Mouse (Mus musculus) ovary, postnatal 10 days (tissue): ENCODE measurements around the gene Cd96.
"Not testable (repeated sequence)": the region's sequence is repeated elsewhere in the genome, so short reads cannot be mapped to it uniquely, and the experiment has no call there.

Experiments
- DNase-seq: peaks from one replicate; pipeline ENCODE4 v3.0.0; 2022; ENCODE audit warnings: low spot score

Gene Cd96

DNA sequence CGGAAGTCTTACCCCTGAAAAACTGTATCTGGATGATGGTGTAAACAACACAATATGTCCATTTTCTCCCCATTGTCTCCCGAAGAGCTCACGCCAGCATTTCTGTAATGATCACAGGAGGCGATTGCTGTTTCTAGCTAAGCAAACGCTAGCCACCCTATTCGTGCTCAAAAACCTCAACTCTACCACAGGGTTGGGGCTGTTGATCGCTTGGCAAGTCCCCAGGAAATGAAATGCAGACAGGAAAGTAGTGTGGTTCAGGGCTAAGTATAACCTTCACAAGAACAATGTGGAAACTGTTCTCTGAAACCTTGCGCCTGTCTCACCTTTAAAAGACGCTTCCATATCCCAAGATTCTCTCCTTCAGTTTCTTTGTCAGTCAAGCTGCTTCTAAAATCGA is at the start of gene Cd96:
TSS of gene Cd96 (minus strand) at position 232 of the 400 bp plus-strand sequence.
- DNase-seq, result no peak

- no peak for DNase-seq
Measured at GRCm38 (mm10) chr16:46166971-46167370, 46.9 kb upstream of the Cd96 start.

DNA sequence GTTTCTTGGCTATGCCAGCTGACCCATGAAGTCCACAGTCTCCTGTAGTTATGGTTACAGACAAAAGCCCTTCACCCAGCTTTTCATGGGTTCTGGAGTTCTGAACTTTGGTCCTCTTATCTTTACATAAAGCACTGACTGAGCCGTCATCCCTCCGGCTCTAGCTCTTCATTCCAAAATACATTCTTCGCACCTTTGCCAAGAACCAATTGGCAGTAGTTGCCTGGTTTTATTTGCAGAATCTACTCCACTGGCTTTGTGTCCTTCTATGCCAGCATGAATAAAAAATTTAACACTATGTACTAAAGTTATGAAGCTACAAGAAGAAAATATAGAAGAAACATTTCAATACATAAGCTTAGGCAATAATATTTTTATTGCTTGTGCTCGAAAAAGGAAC is 45.3 kb upstream of the Cd96 start:
- DNase-seq, result no peak

DNA sequence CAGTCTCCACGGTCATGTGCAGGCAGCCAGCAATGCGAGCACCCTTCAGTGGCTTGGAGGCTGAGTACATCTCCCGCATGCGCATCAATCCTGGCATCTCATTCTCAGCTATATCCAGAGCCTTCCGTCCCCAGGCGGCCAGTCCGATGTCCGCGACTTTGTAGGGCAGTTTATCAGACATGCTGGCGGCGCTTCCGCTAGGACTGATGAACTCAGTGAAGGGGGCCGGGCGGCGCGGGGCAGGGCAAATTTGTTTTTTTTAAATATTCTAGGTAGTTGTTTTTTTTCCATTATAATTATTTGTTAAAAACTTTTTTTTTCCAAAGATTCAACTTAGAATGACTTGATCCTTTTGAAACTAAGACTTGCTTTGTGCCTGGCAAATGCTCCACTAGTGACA is 34.8 kb upstream of the Cd96 start, which contains the start of gene Gm4737:
TSS of gene Gm4737 (minus strand) at position 246 of the 400 bp plus-strand sequence.
- not testable (repeated sequence) for DNase-seq

- DNase-seq, result no peak
Measured at GRCm38 (mm10) chr16:46151141-46151540, 31.1 kb upstream of the Cd96 start.

GRCm38 (mm10) chr16:46148661-46149341 is 28.8 kb upstream of the Cd96 start:
- no peak for DNase-seq

DNA sequence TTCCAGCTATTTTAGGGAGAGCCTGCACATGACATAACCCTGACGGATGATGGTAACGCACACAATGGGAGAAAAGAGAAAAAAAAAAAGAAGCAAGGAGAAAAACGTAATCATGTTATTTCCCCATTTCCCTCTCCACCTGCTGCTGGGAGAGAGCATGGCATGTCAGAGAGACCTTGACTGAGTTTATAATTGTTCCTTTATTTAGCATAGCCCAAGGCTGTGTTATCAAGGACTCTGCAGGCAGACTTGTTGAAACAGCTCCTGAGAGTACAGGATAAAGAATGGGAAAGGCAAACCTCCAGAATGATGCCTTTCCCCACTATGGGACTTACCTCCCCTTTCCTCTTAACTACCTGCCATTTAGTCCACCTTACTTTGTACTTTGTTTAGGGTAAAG is 26.9 kb upstream of the Cd96 start:
- no peak for DNase-seq

- DNase-seq, result no peak
Measured at GRCm38 (mm10) chr16:46122238-46122637, 2.2 kb upstream of the Cd96 start.

- no peak for DNase-seq
Measured at GRCm38 (mm10) chr16:46121420-46121819, 1.4 kb upstream of the Cd96 start.

GRCm38 (mm10) chr16:46120607-46121006 is 556 bp upstream of the Cd96 start:
- DNase-seq, result no peak

DNA sequence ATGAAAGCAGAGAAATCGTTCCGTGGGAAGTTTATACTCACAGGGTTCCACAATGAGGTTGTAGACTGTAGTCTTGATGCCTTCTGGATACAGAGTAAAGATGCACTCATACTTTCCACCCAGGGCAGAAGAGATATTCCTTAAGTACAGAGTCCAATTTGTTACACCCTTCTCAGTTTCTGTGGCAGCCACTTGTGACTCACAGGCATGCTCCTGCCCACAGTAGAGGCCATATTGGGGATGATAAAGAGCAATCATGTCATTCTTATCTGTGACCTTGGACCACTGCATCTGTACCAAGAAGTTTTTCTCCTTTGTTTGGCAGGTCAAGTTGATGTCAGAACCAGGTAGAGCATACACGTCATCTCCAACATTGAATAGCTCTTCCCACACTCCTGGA is 2.4 kb downstream of the Cd96 start:
- no peak for DNase-seq

- no peak for DNase-seq
Measured at GRCm38 (mm10) chr16:46114727-46115126, 5.3 kb downstream of the Cd96 start.

GRCm38 (mm10) chr16:46109536-46109935 is 10.5 kb downstream of the Cd96 start:
- no peak for DNase-seq

GRCm38 (mm10) chr16:46107431-46107830 is 12.6 kb downstream of the Cd96 start:
- no peak for DNase-seq

DNA sequence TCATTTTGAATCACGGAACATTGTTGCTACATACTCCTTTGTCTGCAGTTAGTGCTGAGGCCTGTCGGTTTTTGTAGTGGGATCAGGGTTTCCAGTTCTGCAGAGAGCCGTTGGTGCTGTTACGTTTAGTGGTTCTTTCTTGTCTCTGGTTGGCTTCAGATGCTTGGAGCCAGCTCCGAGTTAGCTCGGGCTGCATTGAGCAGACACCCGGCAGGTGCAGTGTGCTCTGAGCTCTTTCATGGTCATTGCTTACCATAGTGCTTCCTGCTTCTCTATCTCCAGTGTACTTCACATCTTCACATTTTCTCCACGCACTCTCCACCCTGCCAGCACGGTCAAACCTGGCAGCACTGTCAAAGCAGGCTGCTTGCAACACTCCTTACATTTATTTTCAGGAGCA is 15.6 kb downstream of the Cd96 start:
- DNase-seq, result no peak

DNA sequence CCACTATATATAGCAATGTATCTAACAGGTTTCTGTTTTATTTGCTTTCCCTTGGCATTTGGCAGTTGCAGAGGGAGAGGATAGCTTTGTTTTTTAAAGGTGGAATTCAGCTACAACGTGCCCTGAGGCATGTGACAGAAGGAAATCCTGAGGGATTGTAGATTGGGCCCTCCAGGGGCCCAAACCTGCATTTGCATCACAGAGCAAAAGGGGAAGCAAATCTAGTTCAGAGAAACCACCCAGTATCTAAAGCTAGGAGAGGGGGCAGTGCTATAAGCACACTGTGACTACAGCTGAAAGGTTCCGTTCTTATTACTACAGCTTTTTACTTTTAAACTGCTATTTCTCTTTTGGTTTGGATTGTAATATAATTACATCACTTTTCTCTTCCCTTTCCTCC is 18.3 kb downstream of the Cd96 start:
- no peak for DNase-seq

GRCm38 (mm10) chr16:46100286-46100685 is 19.8 kb downstream of the Cd96 start:
- DNase-seq, result no peak

DNA sequence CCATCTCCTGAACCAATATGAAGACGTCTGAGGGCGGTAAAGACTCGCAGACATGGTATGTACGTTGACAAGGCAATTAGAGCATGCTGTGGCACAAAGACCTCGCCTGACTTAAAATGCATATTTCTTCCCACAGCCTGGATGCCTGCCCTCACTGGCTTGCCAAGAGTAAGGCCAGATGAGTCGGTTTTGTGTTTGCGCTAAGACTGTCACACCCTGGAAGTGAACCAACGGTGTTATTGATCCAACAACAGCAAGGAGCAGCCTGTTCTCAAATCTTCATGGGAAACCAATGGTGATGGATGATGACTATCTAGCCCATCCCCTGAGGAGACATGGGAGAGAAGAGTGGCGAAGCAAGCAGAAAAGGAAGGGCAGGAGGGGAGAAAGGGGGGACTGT is 22.6 kb downstream of the Cd96 start:
- DNase-seq, result no peak

- no peak for DNase-seq
Measured at GRCm38 (mm10) chr16:46094478-46094877, 25.6 kb downstream of the Cd96 start.

GRCm38 (mm10) chr16:46092935-46093334 is 27.1 kb downstream of the Cd96 start:
- DNase-seq, result no peak

- DNase-seq, result no peak
Measured at GRCm38 (mm10) chr16:46086874-46087473, 33.1 kb downstream of the Cd96 start.

DNA sequence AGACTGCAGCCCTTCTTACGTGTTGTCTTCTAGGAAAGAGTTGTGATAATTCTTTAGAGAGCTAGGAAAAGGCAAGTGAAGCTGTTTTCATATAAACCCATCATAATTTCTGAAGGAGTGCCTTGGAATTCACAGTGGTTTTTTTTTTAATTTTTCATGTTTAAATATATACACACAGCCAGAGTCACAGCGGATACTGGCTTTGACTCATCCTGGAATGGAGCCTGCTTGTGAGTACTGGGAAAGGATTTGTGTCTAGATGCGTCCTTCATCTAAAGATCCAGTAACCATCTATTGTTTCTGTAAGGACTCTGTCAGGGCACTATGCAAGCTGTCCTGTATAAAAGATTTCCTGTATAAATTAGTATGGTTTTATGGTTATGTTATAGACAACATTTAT is 52.1 kb downstream of the Cd96 start:
- no peak for DNase-seq

DNA sequence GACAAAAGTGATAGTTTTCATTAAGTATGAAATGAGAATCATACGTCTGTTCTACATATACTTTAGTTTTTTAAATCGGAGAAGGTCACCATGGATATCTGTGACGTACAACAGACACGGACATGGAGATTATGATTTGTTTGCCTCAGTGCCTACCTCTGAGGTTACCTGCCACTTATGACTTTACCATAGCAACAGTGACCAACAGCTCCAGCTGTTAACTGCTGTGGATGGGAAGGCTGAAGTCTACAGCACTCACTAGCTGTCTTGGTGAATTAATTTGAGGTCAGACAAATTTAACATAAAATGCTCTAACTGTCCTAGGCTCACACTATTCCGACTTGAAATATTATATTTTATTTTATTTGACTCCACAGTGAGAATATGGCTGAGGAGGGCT is 56.8 kb downstream of the Cd96 start:
- DNase-seq, result no peak

DNA sequence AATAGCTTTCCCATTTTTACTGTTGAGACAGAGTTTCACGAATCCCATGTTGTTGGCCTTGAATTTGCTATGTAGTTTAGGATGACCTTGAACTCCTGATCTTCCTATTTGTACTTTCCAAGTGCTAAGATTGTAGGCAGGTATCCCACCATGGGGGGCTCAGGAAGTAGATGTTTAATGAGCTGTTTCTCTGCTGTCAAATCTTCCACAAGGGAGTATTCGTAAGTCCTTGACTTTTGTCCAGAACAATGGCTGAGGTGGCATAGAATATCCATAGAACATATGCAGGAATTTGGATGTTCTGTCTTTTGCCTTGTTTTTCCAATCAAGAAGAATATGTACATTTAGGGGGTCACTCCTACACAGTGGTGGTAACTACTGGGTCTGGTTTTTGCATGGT is 73.1 kb downstream of the Cd96 start:
- no peak for DNase-seq
